Mouse (Mus musculus): ENCODE results near the gene Pou3f1.

Pou3f1 gene

GRCm38 (mm10) chr4:124708518-124709477, 52.2 kb downstream of the Pou3f1 start:
- no peak for TF ChIP-seq CTCF (conservative IDR thresholded peaks at IDR 0.05; ENCODE audit: low read length)
- TF ChIP-seq POU5F1 (IDR thresholded peaks at IDR 0.05; ENCODE audit: borderline replicate concordance, low read length): no peak
- TF ChIP-seq NANOG (IDR thresholded peaks at IDR 0.05; ENCODE audit: borderline replicate concordance, low read length): no peak
- H3K36me3 ChIP-seq (ENCODE audit: insufficient read depth, low read length): peaks cover 17% of the 10 kb centered on the region
- peaks cover 81% of the 10 kb centered on the region for H3K4me1 ChIP-seq (replicated peaks; ENCODE audit: low read depth, low read length)

DNA sequence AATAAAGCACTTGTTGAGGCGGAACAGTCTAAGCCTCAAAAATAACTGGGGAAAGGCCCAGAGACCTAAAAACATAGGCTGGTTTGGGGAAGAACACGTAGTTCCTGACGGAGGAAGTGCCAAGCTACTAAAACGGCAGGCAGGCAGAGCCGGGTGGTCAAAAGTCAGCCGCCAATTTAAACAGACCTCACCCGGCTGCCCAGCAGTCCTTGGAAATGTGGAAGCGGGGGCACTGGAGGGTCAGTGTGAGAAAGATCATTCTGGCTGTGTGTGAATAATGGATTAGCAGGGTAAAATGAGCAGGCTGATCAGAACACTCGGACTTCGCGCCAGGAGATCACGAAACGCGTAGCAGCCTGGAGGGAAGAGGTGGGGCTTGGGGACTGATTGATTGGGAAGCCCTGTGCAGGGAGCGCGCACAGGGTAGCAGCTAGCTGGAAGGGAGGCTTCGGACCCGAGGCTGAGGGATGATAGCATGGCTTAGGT, 53.4 kb downstream of the Pou3f1 start:
- Histone ChIP-seq H3K27me3 (ENCODE audit: insufficient read depth, low read length) (peaks cover 1% of the 10 kb centered on the region; the same call in 1 of the 2 replicates), H3K36me3 (ENCODE audit: insufficient read depth, low read length) (peaks cover 17% of the 10 kb centered on the region), H3K9me3 (ENCODE audit: low read length) (no peaks in the 10 kb centered on the region), H3K4me1 (replicated peaks; ENCODE audit: low read depth, low read length) (peaks cover 73% of the 10 kb centered on the region), H3K4me3 (replicated peaks; ENCODE audit: low read length) (peak overlapping the region; percentile 70)
- TF ChIP-seq POU5F1 (IDR thresholded peaks at IDR 0.05; ENCODE audit: borderline replicate concordance, low read length): no peak
- peak; percentile 75; the same call in 1 of the 2 replicates for TF ChIP-seq NANOG (IDR thresholded peaks at IDR 0.05; ENCODE audit: borderline replicate concordance, low read length)

More at GRCm38 (mm10) chr4:124708518-124709477, 52.2 kb downstream of the Pou3f1 start:
- peaks cover 8% of the 10 kb centered on the region for H3K27me3 ChIP-seq (ENCODE audit: insufficient read depth, low read length)
- no peaks in the 10 kb centered on the region for H3K9me3 ChIP-seq (ENCODE audit: low read length)
- H3K4me3 ChIP-seq (replicated peaks; ENCODE audit: low read length): peak overlapping the region; percentile 73

Measured in E14TG2a.4 (cell line).